Mouse (Mus musculus): Measurements from ENCODE around the gene Zfp72.
A peak's percentile ranks its signal among the peaks of the same experiment; 100 is the strongest.

Gene Zfp72

DNA sequence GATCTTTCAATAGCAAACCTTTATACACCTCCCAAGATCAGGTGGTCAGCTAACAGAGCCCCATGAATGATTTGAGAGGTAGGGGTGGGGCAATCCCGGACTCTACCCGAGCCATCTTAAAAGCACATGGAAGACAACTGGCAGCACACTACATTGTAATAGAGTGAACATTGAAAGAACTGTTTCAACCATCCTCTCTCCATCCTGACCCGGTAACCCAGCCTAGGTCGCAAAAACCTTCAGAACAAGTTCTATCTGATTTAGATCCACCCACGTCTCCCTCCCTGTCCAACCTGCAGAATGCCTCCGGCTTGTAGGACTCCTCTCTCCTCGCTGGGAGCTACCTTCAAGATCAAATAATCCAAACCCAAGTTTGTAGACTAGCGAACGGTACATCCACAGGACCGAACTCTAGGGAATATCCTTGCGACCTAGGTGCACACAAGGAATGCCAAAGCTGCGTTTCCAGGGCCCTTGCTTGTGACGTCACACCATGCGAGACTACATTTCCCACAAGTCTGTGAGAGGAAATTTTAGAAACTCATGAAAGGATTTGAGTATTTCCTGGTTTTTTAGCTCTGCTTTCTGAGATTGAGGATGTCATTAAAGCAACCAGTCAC, at the start of gene Zfp72:
Gene Zfp72, minus strand, starts transcription at position 466 of the 620 bp plus-strand sequence.
- peak; percentile 88 for DNase-seq (ENCODE audit: low read depth, low spot score)

DNA sequence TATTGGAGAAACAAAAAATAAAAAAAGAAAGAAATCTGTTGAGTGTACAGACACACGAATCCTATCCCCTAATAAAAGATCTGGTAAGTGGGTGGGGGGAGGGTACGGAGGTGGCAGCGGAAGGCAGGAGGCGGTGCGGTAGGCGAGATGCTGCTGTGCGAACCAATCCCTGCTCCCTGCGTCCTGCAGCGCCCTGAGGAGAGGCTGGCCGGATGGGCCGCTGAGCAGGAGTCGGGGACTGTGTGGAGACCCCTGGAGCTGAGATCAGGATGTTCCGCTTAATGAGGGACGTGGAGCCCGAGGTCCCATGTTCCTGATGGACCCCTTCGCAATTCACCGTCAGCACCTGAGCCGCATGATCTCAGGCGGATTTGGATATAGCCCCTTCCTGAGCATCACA, 49.3 kb upstream of the Zfp72 start:
- no peak for DNase-seq (ENCODE audit: low read depth, low spot score)

DNA sequence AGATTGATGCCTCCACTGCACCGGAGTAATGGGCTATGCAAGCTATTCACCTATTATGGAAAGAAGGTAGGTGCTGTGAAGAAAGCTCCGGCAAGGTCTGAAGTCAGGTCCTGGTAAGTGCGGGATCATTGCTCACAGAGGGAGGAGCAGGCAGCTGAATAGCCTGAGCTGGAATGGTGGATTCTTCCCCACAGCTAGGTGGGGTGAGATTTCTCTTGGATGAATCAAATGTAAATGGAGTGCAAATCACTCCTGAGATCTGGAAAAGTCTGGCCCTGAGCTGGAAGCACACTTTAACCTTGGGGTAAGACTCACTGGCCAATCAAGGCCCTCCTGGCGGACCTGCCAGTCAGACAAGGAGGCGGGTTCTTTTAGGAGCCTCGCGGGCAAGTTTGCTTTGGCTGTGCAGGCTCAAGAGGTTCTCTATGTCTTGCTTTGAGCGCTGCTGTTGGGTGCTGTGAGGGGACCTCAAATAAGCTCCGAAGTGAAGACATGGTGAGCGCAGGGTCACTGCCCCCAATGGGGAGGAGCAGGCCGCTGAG, 8.7 kb upstream of the Zfp72 start, which contains the start of gene Ftl1-ps1:
Gene Ftl1-ps1, plus strand, starts transcription at position 397 of the 542 bp plus-strand sequence.
- no peak for DNase-seq (ENCODE audit: low read depth, low spot score)

DNA sequence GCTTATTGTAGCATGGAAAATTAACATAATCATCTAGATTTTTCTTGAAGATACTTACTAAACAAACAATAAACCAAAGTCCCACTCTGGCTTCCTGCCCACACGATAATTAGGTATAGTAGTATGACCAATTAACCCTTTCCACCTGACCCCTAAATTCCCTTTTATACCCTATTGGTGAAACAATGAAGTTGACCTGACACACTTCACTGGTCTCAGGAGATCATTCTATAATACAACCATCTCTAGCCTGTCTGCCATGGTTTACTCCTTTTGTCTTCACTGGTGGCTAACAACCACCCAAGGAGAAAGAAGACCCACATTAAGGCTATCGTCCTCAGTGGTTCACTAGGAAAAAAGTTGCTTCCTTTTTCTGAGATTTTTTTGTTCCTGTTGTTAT, 520 bp upstream of the Zfp72 start:
- DNase-seq (ENCODE audit: low read depth, low spot score) = no peak

DNA sequence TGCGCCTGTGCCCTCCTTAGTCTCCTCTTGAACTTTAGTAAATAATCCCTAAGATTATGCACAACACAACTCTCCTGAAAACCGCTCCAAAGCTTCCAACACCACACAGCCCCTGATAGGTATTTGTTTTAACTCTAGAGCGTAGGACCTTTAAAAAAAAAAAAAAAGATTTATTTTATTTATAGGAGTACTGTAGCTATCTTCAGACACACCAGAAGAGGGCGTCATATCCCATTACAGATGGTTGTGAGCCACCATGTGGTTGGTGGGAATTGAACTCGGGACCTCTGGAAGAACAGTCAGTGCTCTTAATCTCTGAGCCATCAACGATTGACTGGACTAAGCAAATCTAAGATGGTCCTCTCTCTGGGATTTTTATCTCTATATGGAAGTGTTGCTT, 906 bp downstream of the Zfp72 start:
- no peak for DNase-seq (ENCODE audit: low read depth, low spot score)

DNA sequence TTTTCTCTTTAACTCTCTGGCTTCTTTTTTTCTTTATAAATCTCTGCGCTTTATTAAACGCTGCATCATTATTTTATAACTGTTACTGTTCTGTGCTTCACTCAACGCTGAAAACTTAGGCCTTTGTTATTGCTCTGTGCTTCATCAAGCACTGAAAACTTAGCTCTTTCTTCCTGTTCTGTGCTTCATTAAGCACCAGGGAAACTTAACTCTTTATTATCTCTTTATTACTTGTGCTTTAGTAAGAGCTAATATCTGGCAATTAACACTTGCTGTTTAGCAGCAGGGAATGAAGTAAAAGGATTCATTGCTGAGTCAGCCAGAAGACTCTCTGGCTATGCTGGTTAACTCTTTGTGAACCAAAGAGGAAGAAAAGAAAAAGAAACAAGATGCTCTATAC, 8.3 kb downstream of the Zfp72 start:
- DNase-seq (ENCODE audit: low read depth, low spot score) = no peak

DNA sequence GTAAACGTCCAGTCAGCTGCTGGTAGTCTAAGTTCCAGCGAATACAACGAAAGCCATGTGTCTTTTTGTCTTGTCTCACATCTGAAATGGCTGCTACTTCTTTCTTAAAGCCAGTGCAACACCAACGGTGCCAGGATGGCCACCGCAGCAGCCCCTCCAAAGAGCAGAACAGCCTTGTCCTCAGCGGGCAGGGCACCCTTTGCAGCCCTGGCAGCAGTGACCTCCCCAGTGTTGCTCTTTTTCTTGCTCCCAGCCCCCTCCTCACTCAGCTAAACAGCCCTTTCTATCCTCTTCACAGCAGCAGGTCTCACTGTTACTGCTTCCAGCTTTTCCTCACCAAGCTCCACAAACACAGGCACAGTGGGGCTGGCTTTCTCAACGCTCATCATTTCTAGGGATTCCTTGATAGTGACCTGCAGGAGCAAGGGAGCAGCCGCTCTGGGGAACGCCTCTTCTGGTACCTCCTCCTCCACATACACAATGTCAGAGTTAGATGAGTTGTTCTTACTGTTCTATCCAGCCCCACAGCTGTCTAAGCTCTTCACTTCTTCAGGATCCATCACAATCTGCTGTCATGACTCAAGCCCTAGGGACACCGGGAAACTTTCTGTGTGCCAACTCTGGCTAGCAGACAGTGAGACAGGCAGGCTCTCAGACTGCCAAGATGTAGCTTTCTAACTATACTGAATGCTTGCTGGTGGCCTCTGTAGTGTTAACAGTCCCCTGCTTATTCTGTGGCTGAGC, 8.9 kb downstream of the Zfp72 start:
- DNase-seq (ENCODE audit: low read depth, low spot score) = no peak

DNA sequence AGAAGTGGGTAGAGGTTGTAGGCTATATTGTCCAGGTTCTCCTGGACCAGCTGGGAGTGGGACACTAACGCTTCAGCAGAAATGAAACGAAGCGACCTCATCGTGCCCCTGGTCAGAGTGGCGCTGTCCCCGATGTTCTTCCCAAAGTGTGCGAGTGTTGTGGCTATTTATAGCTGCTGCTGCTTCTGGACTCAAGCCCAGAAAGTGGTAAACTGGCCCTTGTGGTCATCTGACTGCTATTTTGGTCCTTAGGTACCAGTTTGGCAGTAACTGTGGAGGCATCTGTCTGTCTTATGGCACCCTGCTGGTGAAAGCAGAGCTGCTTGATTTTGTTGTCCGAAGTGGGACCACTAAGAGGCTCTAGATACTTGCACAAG, 26.8 kb downstream of the Zfp72 start, which contains the start of gene Lrrc14b:
Gene Lrrc14b, minus strand, starts transcription at position 147 of the 377 bp plus-strand sequence.
- no peak for DNase-seq (ENCODE audit: low read depth, low spot score)

DNA sequence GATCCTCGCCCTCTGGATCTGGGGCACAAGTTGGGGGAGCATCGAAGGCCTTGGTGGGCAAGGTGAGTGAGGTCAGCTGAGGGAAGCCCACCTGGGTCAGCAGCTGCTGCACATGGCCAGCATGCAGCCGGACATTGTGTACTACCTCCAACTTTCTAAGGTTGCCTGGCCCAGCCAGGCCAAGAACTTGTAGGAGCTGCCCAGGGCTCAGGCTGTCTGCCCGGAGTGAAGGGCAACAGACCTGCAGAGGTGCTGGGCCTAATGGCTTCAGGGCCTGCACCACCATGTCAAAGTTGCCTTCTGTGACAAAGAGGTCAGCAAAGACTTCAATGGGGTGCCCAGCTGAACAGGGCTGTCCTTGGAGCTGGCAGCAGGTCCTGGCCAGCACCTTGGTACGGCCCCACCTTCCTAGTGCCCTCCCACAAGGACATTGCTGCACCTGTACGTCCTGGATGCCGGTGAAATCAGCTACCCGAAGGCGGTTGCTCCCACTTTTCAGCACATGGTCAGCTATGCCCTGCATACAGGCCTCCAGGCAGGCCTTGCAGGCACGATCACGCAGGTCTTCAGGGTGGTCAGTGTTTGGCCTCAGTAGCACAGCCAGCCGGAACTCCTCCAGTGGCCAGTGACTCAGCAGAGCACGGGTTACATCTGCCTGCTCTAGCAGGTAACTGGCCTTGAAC, 27.3 kb downstream of the Zfp72 start:
- DNase-seq (ENCODE audit: low read depth, low spot score) = no peak

DNA sequence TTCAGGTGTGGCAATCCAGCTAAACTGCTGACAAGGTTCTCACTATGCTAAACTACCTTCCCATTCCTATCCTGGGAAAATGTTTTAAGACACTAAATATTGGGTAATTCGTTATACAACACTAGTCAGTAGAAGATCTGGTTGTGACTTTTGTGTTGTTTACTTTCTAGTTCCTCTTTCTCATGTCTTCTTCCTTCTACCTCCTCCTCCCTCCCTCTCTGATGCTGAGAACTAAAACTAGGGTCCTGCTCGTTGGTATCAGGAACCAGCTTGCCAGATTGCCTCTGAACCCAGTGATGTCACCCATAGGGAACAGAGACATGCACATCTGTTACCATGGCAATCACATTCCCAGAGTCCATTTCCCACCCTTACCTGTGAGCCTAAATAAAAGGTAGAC, 28.4 kb downstream of the Zfp72 start:
- DNase-seq (ENCODE audit: low read depth, low spot score) = no peak

DNA sequence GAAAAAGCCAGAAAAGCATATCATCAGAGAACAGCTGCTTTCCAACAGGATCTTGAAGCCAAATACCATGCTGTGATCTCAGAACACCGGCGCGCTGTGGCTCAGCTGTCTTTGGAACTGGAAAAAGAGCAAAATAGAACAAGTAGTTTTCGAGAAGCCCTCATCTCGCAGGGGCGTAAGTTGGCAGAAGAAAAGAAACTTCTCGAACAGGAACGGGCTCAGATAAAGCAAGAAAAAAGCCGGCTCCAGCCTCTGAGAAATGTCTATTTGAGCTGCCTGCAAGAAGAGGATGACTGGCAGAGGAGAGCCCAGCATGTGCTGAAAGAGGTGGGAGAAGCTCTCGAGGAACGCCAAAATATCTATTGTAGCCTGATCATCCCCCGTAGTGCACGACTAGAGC, 34.1 kb downstream of the Zfp72 start:
- peak; percentile 15 for DNase-seq (ENCODE audit: low read depth, low spot score)

DNA sequence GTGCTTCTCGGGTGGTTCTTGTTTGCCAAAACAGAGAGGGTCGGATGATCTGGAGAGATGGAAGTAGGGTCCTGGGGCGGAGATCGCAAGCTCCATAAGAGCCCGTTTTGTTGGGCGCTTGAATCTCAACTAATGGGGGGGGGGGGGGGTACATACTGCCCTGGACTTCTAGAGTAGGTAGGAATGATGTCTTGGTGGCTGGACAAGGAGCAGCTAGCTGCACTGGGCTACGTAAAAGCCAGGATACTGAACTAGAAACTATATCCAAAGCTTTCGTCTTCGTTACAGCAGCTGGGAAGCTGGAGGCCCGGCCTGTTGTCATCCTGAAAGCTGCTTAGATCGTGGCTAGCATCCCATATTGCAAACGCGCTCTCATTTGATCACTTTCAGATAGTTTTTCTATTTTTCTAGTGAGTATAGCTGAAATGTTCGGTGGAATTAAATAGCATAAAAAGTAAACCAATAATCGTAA, 40.2 kb downstream of the Zfp72 start:
- no peak for DNase-seq (ENCODE audit: low read depth, low spot score)

DNA sequence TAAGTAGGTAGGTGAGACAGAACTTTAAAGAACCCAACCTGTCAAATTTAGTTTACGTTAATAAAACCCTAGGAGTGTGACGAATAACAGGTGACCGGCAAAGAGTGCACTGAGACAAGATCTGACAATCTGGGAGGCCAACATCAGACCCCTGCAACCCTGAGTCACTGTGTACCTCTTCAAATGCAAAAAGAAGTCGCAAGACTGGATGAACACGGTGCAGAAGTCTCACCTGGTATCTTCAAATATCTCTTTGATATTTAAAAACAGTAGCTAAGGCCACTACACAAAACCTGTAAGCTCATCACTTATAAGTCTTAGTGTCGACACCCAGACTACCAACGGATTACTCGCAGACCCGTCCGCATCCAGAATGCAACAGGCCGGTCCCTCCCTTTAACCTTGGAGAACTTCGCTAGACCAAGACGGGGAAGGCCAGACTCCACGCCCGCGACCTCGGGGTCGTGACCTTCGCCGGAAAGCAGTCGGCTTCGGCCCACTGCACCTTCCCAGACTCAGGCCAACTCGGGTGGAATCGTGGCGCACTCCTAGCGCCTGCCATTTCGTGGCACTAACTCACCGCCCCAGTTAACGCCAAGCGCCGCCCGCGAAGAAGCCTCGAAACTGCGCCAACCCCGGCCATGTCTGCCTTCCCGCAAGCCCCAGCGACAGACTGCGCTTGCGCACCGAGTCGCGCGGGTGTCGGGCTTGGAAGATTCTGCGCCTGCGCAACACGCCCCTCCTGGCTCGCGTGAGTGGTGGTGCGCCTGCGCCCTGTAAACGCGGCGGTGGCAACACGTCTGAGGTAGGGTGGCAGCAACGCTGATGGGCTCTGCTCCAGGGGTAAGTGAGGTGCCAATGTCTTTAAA, 40.8 kb downstream of the Zfp72 start, which contains the start of the genes Sdha and Ccdc127:
Gene Sdha, minus strand, starts transcription at position 715 of the 869 bp plus-strand sequence.
Gene Ccdc127, plus strand, starts transcription at position 744 of the 869 bp plus-strand sequence.
- peak; percentile 90 for DNase-seq (ENCODE audit: low read depth, low spot score)

DNA sequence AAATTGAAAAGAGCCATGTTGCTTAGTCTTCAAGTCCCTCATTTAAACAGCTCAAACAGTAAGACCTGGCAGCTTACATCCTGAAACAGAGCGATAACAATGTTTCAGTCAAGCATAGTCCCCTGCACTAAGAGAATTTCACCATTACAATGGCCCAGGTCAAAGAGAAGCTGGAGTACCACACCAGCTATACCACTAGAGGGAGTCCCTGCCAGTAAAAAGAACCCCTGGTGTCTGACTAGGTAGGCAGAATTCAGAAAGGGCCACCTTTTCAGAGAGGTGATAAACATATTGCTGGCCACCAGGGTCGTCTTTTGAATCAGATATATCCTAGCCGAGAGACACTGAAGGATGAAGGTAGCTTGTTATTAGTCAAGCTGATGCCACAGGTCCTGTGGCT, 49.6 kb downstream of the Zfp72 start:
- no peak for DNase-seq (ENCODE audit: low read depth, low spot score)

DNA sequence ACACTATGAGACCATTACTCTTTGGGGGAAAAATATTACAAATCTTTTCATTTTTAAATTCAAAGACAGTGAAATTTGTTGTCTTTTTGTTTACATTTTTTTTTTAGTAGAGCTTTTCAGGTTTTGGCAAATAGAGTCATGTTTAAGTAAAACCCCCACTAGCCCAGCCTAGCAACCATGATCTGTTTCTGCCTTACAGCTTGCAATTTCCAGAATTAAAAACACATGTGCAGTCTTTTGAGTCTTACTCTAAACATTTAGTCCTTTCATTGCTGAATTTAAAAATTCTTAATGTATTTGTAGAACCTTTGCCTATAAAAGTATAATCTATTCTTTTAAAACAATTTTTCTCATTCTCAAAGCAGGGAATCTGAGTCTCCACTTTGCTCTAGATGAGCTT, 61.3 kb downstream of the Zfp72 start:
- DNase-seq (ENCODE audit: low read depth, low spot score) = no peak
